Mouse (Mus musculus) kidney, embryonic 14.5 days (tissue): ENCODE results near the gene Sept9. TPM values are rescaled to one million over a fixed set of nuclear protein-coding genes. Genes with fewer than 3 reads are reported as not detected.
A peak's percentile ranks its signal among the peaks of the same experiment; 100 is the strongest.

Source experiments
- ATAC-seq: fragments of 200-750 bp; cut with Nextera tagmentation; 2 replicates; pipeline ENCODE4 v1.8.0; 2017; ENCODE audit warnings: moderate number of reproducible peaks, mild to moderate bottlenecking, moderate TSS enrichment, moderate library complexity; ENCODE audit not compliant: low FRiP score, low TSS enrichment
- H3K27ac ChIP-seq: fragments of 300-500 bp; sonication (generic); 2 replicates; pipeline ENCODE4 v1.5.1; 2014; ENCODE audit warnings: low read depth, mild to moderate bottlenecking, low read length, moderate library complexity, mixed read lengths
- H3K27me3 ChIP-seq: fragments of 300-500 bp; sonication (generic); 2 replicates; pipeline ENCODE4 v1.6.1; 2014; ENCODE audit warnings: mild to moderate bottlenecking, low read length; ENCODE audit not compliant: control insufficient read depth, insufficient read depth
- H3K36me3 ChIP-seq: fragments of 300-500 bp; sonication (generic); 2 replicates; pipeline ENCODE4 v1.6.1; 2014; ENCODE audit warnings: low read length, mixed read lengths; ENCODE audit not compliant: control insufficient read depth, insufficient read depth
- H3K4me1 ChIP-seq: fragments of 300-500 bp; sonication (generic); 2 replicates; pipeline ENCODE4 v1.6.1; 2014; ENCODE audit warnings: low read length, mixed read lengths; ENCODE audit not compliant: control insufficient read depth, insufficient read depth
- H3K4me2 ChIP-seq: fragments of 300-500 bp; sonication (generic); replicated peaks from 2 replicates; pipeline ENCODE4 v1.6.1; 2014; ENCODE audit warnings: low read depth, mild to moderate bottlenecking, low read length
- H3K4me3 ChIP-seq: fragments of 300-500 bp; sonication (generic); 2 replicates; pipeline ENCODE4 v1.5.1; 2014; ENCODE audit warnings: mild to moderate bottlenecking, low read length
- H3K9ac ChIP-seq: fragments of 300-500 bp; sonication (generic); 2 replicates; pipeline ENCODE4 v1.6.1; 2014; ENCODE audit warnings: low read depth, mild to moderate bottlenecking, low read length, moderate library complexity
- H3K9me3 ChIP-seq: fragments of 300-500 bp; sonication (generic); 2 replicates; pipeline ENCODE4 v1.6.1; 2016; ENCODE audit warnings: low read length; ENCODE audit not compliant: control insufficient read depth
- WGBS: fragments of 180-500 bp; shearing (Covaris S2); extraction: QIAGEN DNeasy Blood & Tissue Kit; methylation state at CpG from one replicate; pipeline ENCODE4 v1.1.7; 2014; 5-methylcytosine and 5-hydroxymethylcytosine counted together
- polyA plus RNA-seq: library from polyadenylated mRNA; unstranded; fragments of >200 nt; fragmentation: Nextera tagmentation; extraction: Ambion mirVana; gene quantifications from 2 replicates; pipeline ENCODE4 v1.2.1, GENCODE M21; 2014

Gene Sept9
- polyA plus RNA-seq, 1 experiment from 2014 or later, result 104 TPM

- Histone ChIP-seq H3K4me3 (no peak overlapping the region), H3K9me3 (no peaks in the 10 kb centered on the region), H3K36me3 (0 out of 2 replicates have a peak, but pooled peaks cover 2% of the 10 kb centered on the region), H3K4me1 (peaks cover 56% of the 10 kb centered on the region), H3K27ac (no peak overlapping the region), H3K27me3 (no peaks in the 10 kb centered on the region), H3K4me2 (no peak overlapping the region), H3K9ac (no peak overlapping the region)
- 77% methylated on average over 5 of the region's 5 CpGs for WGBS
- ATAC-seq, result no peak
Observed at GRCm38 (mm10) chr11:117343800-117344199, 144.3 kb downstream of the Sept9 start.

DNA sequence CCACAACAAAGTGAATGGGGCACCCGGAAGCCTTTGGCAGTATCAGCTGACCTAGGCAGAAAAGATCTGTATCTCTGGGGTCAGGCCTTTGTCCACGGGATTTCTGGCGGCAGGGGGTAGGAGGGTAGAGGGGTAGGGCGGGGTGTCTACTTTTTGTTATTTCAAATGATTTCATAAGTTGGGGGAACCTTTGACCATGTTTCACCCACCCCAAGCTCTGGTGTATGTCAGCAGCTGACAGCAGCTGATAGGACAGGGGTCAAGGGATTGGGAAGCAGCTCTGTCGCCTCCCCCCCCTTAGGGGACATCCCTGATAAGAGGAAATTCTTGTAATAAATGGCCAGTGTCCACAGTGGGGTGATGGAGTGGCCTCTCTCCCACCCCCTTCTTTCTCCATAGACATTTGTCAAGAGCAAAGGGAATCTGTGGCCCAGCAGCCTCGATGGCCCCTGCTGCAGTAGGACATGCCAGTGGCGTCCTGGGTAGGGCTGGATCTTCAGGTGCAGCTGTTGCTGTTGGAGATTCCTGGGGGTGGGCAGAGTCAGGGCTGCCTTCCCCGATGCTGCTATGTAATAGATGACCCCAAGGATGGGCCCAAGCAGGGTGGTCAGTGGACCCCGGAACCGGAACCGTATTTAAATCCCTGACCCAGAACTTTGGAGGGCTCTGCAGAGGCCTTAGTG lies 145.0 kb downstream of the Sept9 start:
- peak overlapping the region; percentile 29; the same call in 1 of the 2 replicates for H3K4me2 ChIP-seq
- 39% methylated on average over 11 of the region's 11 CpGs for WGBS
- ATAC-seq, result no peak
- H3K9me3 ChIP-seq, result no peaks in the 10 kb centered on the region
- H3K4me3 ChIP-seq, result no peak overlapping the region
- H3K27me3 ChIP-seq, result no peaks in the 10 kb centered on the region
- peaks cover 63% of the 10 kb centered on the region for H3K4me1 ChIP-seq
- H3K36me3 ChIP-seq, result 0 out of 2 replicates have a peak, but pooled peaks cover 2% of the 10 kb centered on the region
- H3K9ac ChIP-seq, result peak overlapping the region; percentile 9; the same call in 1 of the 2 replicates
- H3K27ac ChIP-seq, result peak overlapping the region; percentile 81; the same call in 1 of the 2 replicates

DNA sequence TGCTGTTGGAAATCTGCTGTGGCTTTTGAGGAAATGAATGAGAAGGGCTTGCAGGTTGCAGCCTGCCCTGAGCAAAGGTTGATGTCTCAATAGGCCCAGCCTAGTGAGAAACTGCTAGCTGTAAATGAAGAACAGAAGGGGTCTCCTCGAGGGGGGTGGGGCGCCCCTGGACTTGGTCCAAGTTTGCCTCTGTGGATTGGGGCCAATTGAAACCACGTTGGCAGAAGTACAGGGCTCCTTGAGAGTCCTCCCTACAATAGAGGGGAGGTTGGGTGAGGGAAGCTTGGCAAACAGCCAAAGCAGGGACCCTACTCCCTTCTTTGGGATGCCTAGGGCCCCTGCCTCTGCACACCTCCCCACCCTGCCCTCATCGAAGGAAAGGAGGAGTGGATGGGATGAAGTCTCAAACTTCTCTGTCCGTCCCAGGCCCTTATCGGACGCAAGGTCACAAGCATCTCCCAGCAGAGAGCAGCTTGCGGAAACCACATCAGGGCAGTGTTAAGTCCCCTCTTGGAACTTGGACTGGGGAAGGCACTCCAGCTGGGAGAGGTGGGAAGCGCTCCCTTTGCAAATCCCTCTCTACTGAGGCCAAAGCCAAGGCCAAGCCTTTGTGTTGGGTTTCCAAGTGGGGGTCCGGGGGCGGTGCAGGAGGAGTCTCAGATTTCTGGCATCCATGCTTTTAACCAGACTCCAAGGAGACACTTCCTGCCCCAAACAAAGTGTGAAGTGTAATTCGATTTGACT lies 145.7 kb downstream of the Sept9 start:
- Histone ChIP-seq H3K36me3 (0 out of 2 replicates have a peak, but pooled peaks cover 2% of the 10 kb centered on the region), H3K9me3 (no peaks in the 10 kb centered on the region), H3K27ac (peak overlapping the region; percentile 81), H3K27me3 (no peaks in the 10 kb centered on the region), H3K4me1 (peaks cover 70% of the 10 kb centered on the region), H3K4me3 (no peak overlapping the region), H3K9ac (peak overlapping the region; percentile 9; the same call in 1 of the 2 replicates), H3K4me2 (peak overlapping the region; percentile 29; the same call in 1 of the 2 replicates)
- peak; percentile 58; the same call in 1 of the 2 replicates for ATAC-seq
- WGBS, result 15% methylated on average over 12 of the region's 12 CpGs

GRCm38 (mm10) chr11:117347256-117347655 lies 147.8 kb downstream of the Sept9 start:
- no peaks in the 10 kb centered on the region for H3K9me3 ChIP-seq
- no peak overlapping the region for H3K9ac ChIP-seq
- no peak for ATAC-seq
- WGBS, result 71% methylated on average over 4 of the region's 4 CpGs
- H3K4me2 ChIP-seq, result no peak overlapping the region
- no peaks in the 10 kb centered on the region for H3K27me3 ChIP-seq
- H3K4me1 ChIP-seq, result peaks cover 79% of the 10 kb centered on the region
- H3K27ac ChIP-seq, result 0 out of 2 replicates have a peak overlapping the region, but pooled peaks have one; percentile 26
- no peak overlapping the region for H3K4me3 ChIP-seq
- H3K36me3 ChIP-seq, result peaks cover 10% of the 10 kb centered on the region

- Histone ChIP-seq H3K9ac (peak overlapping the region; percentile 3; the same call in 1 of the 2 replicates), H3K4me2 (no peak overlapping the region), H3K27me3 (no peaks in the 10 kb centered on the region), H3K27ac (peak overlapping the region; percentile 24; the same call in 1 of the 2 replicates), H3K4me1 (peaks cover 73% of the 10 kb centered on the region), H3K4me3 (no peak overlapping the region), H3K36me3 (peaks cover 23% of the 10 kb centered on the region), H3K9me3 (no peaks in the 10 kb centered on the region)
- no peak for ATAC-seq
- WGBS, result 37% methylated on average over 10 of the region's 10 CpGs
Observed at GRCm38 (mm10) chr11:117348429-117349103, 149.1 kb downstream of the Sept9 start.

GRCm38 (mm10) chr11:117349429-117350363 lies 150.2 kb downstream of the Sept9 start:
- Histone ChIP-seq H3K4me3 (no peak overlapping the region), H3K4me1 (peaks cover 62% of the 10 kb centered on the region), H3K9me3 (no peaks in the 10 kb centered on the region), H3K9ac (peak overlapping the region; percentile 18; the same call in 1 of the 2 replicates), H3K4me2 (no peak overlapping the region; the same call in 1 of the 2 replicates), H3K27me3 (no peaks in the 10 kb centered on the region), H3K27ac (peak overlapping the region; percentile 73), H3K36me3 (peaks cover 34% of the 10 kb centered on the region)
- 11% methylated on average over 20 of the region's 20 CpGs for WGBS
- no peak for ATAC-seq

DNA sequence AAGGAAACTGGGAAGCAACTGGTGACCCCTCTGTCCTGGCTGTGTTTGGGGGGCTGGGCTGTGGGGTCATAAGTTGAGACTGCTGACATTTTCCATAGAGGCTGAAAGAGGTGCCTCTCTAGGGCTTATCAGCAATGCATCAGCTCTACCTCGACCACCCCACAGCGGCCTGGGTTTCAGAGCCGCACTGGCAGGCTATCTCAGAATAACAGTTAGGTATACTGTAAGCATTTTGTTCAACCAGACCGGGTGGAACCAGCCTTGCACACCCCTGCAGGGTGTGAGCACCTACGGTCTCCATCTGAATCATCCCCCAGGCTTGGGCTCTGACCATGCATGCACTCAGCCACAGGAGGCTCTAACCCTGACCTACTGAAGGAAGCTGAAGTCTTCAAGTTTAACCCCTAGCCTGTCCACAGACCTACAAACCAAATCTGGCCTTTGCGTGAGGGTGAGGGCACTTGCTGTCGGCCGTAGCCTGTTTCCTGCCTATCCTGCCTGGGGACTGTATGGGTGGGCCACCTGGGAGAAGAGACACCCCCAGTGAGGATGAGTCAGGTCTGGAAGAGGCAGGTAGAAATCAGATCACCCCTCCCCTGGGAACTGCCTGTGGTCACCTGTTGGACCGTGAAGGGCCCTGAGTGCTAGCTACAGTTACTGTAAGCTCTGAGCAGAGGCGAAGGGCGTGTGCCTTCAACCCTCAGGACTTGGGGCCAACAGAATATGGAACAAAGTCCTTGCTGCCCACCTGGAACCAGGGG lies 151.2 kb downstream of the Sept9 start:
- 0 out of 2 replicates have a peak overlapping the region, but pooled peaks have one; percentile 18 for H3K9ac ChIP-seq
- peaks cover 43% of the 10 kb centered on the region for H3K36me3 ChIP-seq
- H3K27ac ChIP-seq, result peak overlapping the region; percentile 73; the same call in 1 of the 2 replicates
- 76% methylated on average over 11 of the region's 11 CpGs for WGBS
- no peaks in the 10 kb centered on the region for H3K27me3 ChIP-seq
- no peak for ATAC-seq
- peaks cover 52% of the 10 kb centered on the region for H3K4me1 ChIP-seq
- H3K4me2 ChIP-seq, result no peak overlapping the region; the same call in 1 of the 2 replicates
- no peaks in the 10 kb centered on the region for H3K9me3 ChIP-seq
- no peak overlapping the region for H3K4me3 ChIP-seq
